Mouse (Mus musculus) spleen, adult 18-20 months (tissue): ENCODE results near the gene Mog.

Source experiments
- DNase-seq, 2 experiments: peaks; one replicate each; pipeline ENCODE4 v3.0.0; 2022; ENCODE audit warnings: mixed read lengths in 2 of 2

The Mog gene

GRCm38 (mm10) chr17:37022628-37023576 is at the start of gene Mog:
Mog (minus strand) TSS chr17:37023398.
- DNase-seq: no peak

DNA sequence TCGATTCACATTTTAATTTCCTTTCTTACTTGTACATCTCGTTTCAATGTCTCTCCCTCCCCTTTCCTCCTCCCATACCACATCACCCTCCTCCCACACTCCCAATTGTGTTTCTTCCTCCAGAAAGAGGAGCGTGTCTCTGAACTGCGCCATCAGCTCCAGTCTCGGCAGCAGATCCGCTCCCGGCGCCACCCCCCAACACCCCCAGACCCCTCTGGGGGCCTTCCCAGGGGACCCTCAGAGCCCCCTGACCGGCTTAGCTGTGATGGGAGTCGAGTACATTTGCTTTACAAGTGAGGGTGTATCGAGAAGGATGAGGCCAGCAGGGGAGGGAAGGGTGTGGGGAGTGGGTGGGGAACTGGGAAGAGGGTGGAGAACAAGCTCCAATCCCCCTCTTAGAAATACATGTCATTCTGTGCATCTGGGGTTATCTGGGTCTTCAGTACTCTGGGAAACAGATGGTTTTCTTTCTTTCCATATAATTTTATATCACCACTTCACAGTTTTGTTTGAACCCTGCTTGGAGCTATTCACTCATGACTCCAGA is 49.6 kb upstream of the Mog start:
- no peak for DNase-seq

GRCm38 (mm10) chr17:37072080-37072729 is 49.0 kb upstream of the Mog start:
- DNase-seq: no peak

GRCm38 (mm10) chr17:37070121-37070520 is 46.9 kb upstream of the Mog start:
- DNase-seq: no peak

DNA sequence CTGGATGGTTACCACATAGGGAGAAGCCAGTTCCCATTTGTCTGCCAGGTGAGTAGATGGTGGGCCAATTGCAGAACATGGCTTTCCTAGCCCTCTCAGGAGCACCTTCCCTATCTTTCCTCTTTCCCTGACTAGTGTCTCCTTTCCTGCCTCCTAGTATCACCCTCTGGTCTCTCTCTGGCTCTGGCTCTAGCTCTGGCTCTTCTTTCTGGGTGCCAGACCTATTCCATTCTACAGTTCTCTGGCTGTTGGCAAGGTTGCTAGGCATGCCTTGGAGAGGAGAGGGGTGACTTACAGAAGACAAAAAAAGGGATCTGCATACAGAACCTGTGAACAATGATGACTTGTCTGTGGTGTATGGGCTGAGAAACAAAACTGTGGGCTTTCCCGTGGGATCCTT is 44.7 kb upstream of the Mog start:
- no peak for DNase-seq

GRCm38 (mm10) chr17:37065993-37066392 is 42.8 kb upstream of the Mog start:
- DNase-seq: no peak

GRCm38 (mm10) chr17:37063686-37064495 is 40.7 kb upstream of the Mog start:
- DNase-seq: no peak

DNA sequence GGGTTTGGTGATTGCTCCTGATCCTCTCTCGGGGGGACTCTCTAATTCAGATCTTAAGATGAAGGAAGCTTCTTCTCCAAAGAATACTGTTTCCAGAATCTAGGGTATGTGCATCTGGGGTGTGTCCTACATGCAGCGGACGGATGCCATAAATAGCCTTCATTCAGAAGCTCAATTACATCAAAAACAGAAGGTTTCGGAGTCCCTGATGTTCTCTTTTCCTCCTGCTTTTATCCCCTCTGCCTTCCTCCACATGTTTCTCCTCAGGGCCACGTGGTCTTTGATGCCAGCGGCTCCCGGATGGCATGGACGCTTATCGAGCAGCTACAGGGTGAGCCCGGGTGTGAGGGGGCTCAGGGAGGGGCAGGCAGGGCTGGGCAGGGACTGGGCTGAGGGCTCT is 39.9 kb upstream of the Mog start:
- DNase-seq: no peak

- no peak for DNase-seq
Observed at GRCm38 (mm10) chr17:37062101-37062641, 39.0 kb upstream of the Mog start.

DNA sequence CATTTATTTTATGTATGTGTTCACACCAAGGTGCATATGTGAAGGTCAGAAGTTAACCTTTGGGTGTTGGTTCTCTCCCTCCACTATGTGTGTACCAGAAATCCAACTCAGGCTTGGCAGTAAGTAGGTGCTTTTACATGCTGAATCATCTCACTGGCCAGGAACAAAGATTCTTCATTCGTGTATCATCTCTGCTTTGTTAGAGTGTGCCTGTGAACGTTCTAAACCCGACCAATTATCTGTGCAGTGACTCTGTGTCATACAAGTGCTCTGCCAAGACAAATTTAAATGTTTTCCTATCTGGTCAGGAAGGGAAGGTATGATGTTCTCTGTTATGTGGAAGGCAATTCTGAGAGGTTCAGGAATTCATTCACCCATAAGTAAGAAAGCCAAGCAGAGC is 38.2 kb upstream of the Mog start:
- no peak for DNase-seq

DNA sequence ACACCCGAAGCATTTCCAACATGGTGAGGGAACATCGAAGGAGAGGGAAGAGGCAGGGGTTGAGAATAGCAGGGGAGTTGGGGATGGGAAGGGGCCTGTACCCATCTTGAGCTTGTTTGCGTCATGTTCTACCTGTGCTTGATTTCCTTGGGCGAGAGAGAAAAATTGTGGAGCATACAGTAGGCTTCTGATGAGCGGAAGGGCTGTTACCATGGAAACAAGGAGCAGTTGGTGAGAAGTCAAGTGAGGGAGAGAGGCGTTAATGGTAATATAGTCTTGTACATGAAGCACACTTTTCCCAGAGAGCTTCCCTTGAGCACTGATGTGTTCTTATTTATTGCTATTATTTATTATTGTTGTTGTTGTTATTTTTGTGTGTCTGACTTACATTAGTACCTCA is 33.8 kb upstream of the Mog start:
- no peak for DNase-seq

DNA sequence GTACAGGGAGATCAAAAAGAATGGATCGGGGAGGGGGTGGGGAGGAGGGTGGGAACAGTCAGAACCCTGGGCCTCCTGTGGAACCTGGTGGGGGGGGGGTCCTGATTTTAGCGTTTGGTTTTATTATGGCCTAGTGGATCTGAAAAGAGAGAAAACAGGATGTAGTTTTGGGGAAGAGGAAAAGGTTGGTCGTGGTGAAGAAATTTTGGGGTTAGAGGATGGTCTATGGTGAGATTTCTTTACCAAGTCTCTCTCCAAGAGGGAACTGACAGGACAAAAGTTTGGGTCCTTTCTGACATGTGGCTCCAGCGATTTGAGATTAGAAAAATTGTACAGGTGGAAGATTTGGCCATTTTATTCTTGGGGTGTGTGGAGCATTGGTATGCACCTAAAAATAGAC is 28.5 kb upstream of the Mog start:
- DNase-seq: no peak

- peak in 1 of 2 experiments; percentile 8 for DNase-seq
Observed at GRCm38 (mm10) chr17:37050876-37051275, 27.7 kb upstream of the Mog start.

DNA sequence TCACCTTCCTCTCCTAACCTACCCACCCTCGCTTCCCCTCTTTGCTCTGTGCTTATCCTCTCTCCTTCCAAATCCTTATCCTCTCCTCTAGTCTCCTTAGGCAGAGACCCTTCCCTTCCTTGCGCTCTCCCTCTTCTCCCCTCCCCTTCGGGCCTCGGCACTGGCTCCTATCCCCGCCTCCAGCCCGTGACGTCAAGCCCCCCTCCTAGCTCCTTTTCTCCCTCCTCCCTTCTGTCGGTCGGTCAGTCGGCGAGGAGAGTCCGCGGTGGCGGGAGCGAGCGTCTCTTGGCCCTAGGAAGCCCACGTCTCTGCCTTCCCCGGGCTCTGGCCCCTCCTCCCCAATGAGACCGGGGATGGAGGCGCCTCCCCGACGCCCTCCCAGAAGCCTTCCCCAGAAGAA is 27.2 kb upstream of the Mog start:
- DNase-seq: peak; percentile 52 to 62

DNA sequence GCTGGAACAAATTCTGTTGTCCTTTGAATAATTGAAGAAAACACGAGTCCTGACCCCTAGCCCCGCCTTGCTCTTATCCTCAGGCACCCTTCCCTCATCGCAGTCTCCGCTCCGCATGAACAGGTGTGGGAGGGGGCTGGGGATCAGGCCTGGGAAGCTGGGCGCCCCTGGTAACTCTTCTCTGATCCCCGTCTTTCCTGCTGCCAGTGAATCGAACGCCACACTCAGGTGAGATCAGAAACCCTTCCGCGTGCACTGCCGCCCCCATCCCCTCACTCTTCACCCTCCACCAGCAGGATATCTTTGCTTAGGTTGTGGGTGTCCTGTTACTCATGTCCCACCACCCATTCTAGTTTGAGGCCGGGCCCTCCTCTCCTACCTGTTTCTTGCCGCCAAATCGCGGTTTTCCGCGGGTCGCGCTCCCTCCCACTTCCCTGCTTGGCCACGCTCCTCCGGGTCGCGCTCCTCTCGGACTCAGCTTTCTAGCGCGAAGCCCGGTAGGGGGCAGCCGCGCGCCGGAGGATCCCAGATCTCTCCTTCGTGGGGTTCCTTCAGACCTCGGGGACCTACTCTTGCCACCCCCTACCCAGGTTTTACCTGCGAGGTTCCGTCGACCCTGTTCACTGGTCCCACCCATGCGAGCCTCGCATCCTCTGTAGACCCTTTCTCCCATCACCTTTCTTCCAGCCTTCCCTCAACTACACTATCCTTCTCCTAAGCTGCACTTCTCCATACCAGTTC is 26.5 kb upstream of the Mog start:
- DNase-seq: peak; percentile 24 to 66

DNA sequence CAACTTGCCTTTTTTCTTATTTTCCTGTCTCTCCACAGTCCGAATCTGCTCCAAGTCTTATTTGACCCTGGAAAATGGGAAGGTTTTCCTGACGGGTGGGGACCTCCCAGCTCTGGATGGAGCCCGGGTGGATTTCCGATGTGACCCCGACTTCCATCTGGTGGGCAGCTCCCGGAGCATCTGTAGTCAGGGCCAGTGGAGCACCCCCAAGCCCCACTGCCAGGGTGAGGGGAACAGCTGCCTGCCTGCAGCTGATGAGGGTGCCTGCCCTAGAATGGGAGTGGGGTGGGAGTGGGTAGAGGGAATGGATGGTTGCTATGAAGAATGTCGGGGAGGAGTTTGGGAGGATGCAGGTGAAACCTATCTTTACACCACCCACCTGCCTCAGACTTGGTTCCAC is 25.2 kb upstream of the Mog start:
- DNase-seq: no peak

DNA sequence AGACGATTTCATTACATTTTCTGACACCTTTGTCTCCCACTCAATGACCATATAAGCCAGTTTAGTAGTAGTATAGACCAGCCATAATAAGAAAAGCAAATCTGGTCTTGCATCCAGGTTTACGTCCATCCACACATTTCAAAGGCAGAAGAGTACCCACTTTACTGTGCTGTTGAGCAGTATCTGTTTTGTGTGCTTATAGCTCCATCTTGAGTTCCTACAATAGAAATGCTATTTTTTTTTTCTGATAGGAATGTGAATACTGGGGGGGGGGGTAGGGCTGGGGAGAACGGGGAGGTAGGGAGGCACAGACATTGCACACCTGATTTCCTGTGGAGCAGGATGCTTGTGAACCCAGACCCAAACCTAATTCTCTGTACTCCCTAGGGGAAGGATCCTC is 24.8 kb upstream of the Mog start:
- DNase-seq: no peak

GRCm38 (mm10) chr17:37047332-37047976 is 24.3 kb upstream of the Mog start:
- no peak for DNase-seq

DNA sequence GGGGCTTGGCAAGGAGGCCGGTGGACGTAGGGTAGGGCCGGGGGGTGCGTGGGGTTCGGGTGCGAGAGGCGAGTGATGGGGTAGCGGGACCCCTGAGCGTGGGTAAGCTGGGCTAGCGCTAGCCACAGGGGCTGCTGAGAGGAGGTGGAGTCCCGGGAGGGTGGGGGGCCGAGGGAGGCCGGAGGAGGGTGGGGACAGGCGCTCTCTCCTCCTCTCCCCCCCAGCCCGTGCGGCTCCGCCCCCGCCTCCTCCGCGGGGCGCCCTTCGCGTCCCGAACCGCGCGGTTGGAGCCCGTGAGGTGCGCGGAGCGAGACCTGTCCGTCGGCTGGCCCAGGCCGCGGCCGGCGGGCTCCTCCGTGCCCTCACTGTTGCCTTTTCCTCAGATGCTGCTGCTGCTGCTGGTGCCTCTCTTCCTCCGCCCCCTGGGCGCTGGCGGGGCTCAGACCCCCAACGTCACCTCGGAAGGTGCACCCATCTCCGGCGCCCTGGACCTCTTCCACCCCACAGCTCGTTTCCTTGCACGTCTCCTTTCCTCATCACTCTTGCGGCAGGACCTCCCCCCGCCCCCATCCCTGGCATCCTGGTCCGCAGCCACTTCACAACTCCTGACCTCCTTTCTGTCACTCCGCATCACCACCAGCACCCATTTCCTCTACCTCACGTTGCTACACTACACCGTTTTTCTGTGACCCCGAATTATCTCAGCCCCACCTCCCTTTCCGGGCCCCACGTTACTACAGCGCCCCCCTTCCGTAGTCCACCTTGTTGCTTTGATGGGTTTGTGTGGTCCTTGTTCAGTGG is 23.3 kb upstream of the Mog start:
- DNase-seq: peak; percentile 49 to 59

- DNase-seq: peak; percentile 69 to 77
Observed at GRCm38 (mm10) chr17:37045611-37046311, 22.6 kb upstream of the Mog start, which contains the start of gene Gabbr1. Gabbr1 (plus strand) TSS chr17:37045966.
